Mouse (Mus musculus): ENCODE data around the gene Rps23. TPM values are rescaled to one million over a fixed set of nuclear protein-coding genes. Genes with fewer than 3 reads are reported as not detected.
A peak's percentile ranks its signal among the peaks of the same experiment; 100 is the strongest.

Rps23 gene
- polyA plus RNA-seq, 1 experiment from 2014 or later = 219 TPM

- Histone ChIP-seq H3K4me3 (no peak overlapping the region), H3K9ac (no peak overlapping the region), H3K27me3 (no peaks in the 10 kb centered on the region), H3K9me3 (replicated peaks) (no peaks in the 10 kb centered on the region), H3K27ac (no peak overlapping the region), H3K4me2 (no peak overlapping the region), H3K36me3 (ENCODE audit: poor library complexity, severe bottlenecking) (no peaks in the 10 kb centered on the region), H3K4me1 (no peaks in the 10 kb centered on the region)
- ATAC-seq = no peak
- WGBS = 77% methylated on average over 5 of the region's 5 CpGs
Observed at GRCm38 (mm10) chr13:90939600-90939999, 16.8 kb downstream of the Rps23 start.

- H3K4me3 ChIP-seq = no peak overlapping the region
- no peak overlapping the region for H3K9ac ChIP-seq
- ATAC-seq = peak; percentile 65; the same call in 1 of the 2 replicates
- H3K27me3 ChIP-seq = no peaks in the 10 kb centered on the region
- no peaks in the 10 kb centered on the region for H3K36me3 ChIP-seq (ENCODE audit: poor library complexity, severe bottlenecking)
- 21% methylated on average over 2 of the region's 2 CpGs for WGBS
- no peak overlapping the region for H3K4me2 ChIP-seq
- H3K27ac ChIP-seq = no peak overlapping the region
- H3K4me1 ChIP-seq = peaks cover 19% of the 10 kb centered on the region
- H3K9me3 ChIP-seq (replicated peaks) = 0 out of 2 replicates have a peak, but pooled peaks cover 5% of the 10 kb centered on the region
Observed at GRCm38 (mm10) chr13:90958894-90959293, 36.1 kb downstream of the Rps23 start.

GRCm38 (mm10) chr13:90960591-90960990, 37.8 kb downstream of the Rps23 start:
- H3K4me2 ChIP-seq = no peak overlapping the region
- no peaks in the 10 kb centered on the region for H3K27me3 ChIP-seq
- 0 out of 2 replicates have a peak, but pooled peaks cover 5% of the 10 kb centered on the region for H3K9me3 ChIP-seq (replicated peaks)
- no peak overlapping the region for H3K9ac ChIP-seq
- 56% methylated on average over 8 of the region's 8 CpGs for WGBS
- H3K4me1 ChIP-seq = peaks cover 19% of the 10 kb centered on the region
- H3K4me3 ChIP-seq = no peak overlapping the region
- H3K36me3 ChIP-seq (ENCODE audit: poor library complexity, severe bottlenecking) = no peaks in the 10 kb centered on the region
- no peak overlapping the region for H3K27ac ChIP-seq
- ATAC-seq = peak; percentile 44; the same call in 1 of the 2 replicates

GRCm38 (mm10) chr13:90962836-90963760, 40.3 kb downstream of the Rps23 start:
- Histone ChIP-seq H3K4me1 (peaks cover 19% of the 10 kb centered on the region), H3K27me3 (no peaks in the 10 kb centered on the region), H3K4me3 (no peak overlapping the region), H3K9ac (no peak overlapping the region), H3K36me3 (ENCODE audit: poor library complexity, severe bottlenecking) (no peaks in the 10 kb centered on the region), H3K4me2 (no peak overlapping the region), H3K27ac (no peak overlapping the region), H3K9me3 (replicated peaks) (no peaks in the 10 kb centered on the region)
- 53% methylated on average over 10 of the region's 10 CpGs for whole genome bisulfite sequencing
- no peak for ATAC-seq

- WGBS = 84% methylated on average over 4 of the region's 4 CpGs
- no peak overlapping the region for H3K4me3 ChIP-seq
- H3K4me2 ChIP-seq = no peak overlapping the region
- H3K36me3 ChIP-seq (ENCODE audit: poor library complexity, severe bottlenecking) = no peaks in the 10 kb centered on the region
- H3K27me3 ChIP-seq = no peaks in the 10 kb centered on the region
- H3K27ac ChIP-seq = no peak overlapping the region
- H3K9ac ChIP-seq = no peak overlapping the region
- H3K4me1 ChIP-seq = peaks cover 10% of the 10 kb centered on the region
- H3K9me3 ChIP-seq (replicated peaks) = no peaks in the 10 kb centered on the region
- no peak for ATAC-seq
Observed at GRCm38 (mm10) chr13:90964511-90964910, 41.8 kb downstream of the Rps23 start.

- WGBS = 84% methylated on average over 8 of the region's 8 CpGs
- ATAC-seq = no peak
Observed at GRCm38 (mm10) chr13:90965996-90966395, 43.2 kb downstream of the Rps23 start.

GRCm38 (mm10) chr13:90967422-90967821, 44.7 kb downstream of the Rps23 start:
- WGBS = 2% methylated on average over 4 of the region's 4 CpGs
- peaks cover 10% of the 10 kb centered on the region for H3K4me1 ChIP-seq

More at GRCm38 (mm10) chr13:90965996-90966395, 43.2 kb downstream of the Rps23 start:
- no peaks in the 10 kb centered on the region for H3K27me3 ChIP-seq
- no peak overlapping the region for H3K9ac ChIP-seq
- H3K4me2 ChIP-seq = no peak overlapping the region
- H3K9me3 ChIP-seq (replicated peaks) = no peaks in the 10 kb centered on the region
- H3K36me3 ChIP-seq (ENCODE audit: poor library complexity, severe bottlenecking) = no peaks in the 10 kb centered on the region
- H3K4me1 ChIP-seq = peaks cover 9% of the 10 kb centered on the region
- H3K4me3 ChIP-seq = no peak overlapping the region
- no peak overlapping the region for H3K27ac ChIP-seq

GRCm38 (mm10) chr13:90968940-90969339, 46.2 kb downstream of the Rps23 start:
- H3K4me2 ChIP-seq = no peak overlapping the region
- H3K9ac ChIP-seq = no peak overlapping the region
- no peak overlapping the region for H3K27ac ChIP-seq
- H3K4me3 ChIP-seq = no peak overlapping the region
- no peaks in the 10 kb centered on the region for H3K36me3 ChIP-seq (ENCODE audit: poor library complexity, severe bottlenecking)
- H3K4me1 ChIP-seq = peaks cover 14% of the 10 kb centered on the region
- H3K27me3 ChIP-seq = no peaks in the 10 kb centered on the region
- ATAC-seq = no peak
- H3K9me3 ChIP-seq (replicated peaks) = no peaks in the 10 kb centered on the region
- 81% methylated on average over 4 of the region's 4 CpGs for WGBS

More at GRCm38 (mm10) chr13:90967422-90967821, 44.7 kb downstream of the Rps23 start:
- H3K9ac ChIP-seq = no peak overlapping the region
- no peak overlapping the region for H3K4me2 ChIP-seq
- H3K27me3 ChIP-seq = no peaks in the 10 kb centered on the region
- H3K9me3 ChIP-seq (replicated peaks) = no peaks in the 10 kb centered on the region
- H3K36me3 ChIP-seq (ENCODE audit: poor library complexity, severe bottlenecking) = no peaks in the 10 kb centered on the region
- H3K27ac ChIP-seq = no peak overlapping the region
- ATAC-seq = peak; percentile 95
- no peak overlapping the region for H3K4me3 ChIP-seq

- H3K9me3 ChIP-seq (replicated peaks) = no peaks in the 10 kb centered on the region
- no peaks in the 10 kb centered on the region for H3K36me3 ChIP-seq (ENCODE audit: poor library complexity, severe bottlenecking)
- H3K4me3 ChIP-seq = no peak overlapping the region
- H3K4me1 ChIP-seq = peaks cover 17% of the 10 kb centered on the region
- ATAC-seq = no peak
- no peak overlapping the region for H3K9ac ChIP-seq
- no peak overlapping the region for H3K4me2 ChIP-seq
- no peak overlapping the region for H3K27ac ChIP-seq
- 91% methylated on average over 10 of the region's 10 CpGs for WGBS
- H3K27me3 ChIP-seq = no peaks in the 10 kb centered on the region
Observed at GRCm38 (mm10) chr13:90970259-90971017, 47.7 kb downstream of the Rps23 start.

GRCm38 (mm10) chr13:90973409-90973808, 50.7 kb downstream of the Rps23 start:
- Histone ChIP-seq H3K9ac (no peak overlapping the region), H3K4me1 (peaks cover 17% of the 10 kb centered on the region), H3K27ac (peak overlapping the region; percentile 40), H3K4me2 (peak overlapping the region; percentile 19), H3K36me3 (ENCODE audit: poor library complexity, severe bottlenecking) (no peaks in the 10 kb centered on the region), H3K9me3 (replicated peaks) (no peaks in the 10 kb centered on the region), H3K27me3 (no peaks in the 10 kb centered on the region), H3K4me3 (no peak overlapping the region)
- 23% methylated on average over 7 of the region's 7 CpGs for WGBS
- ATAC-seq = peak; percentile 80

Data from forebrain, embryonic 13.5 days (tissue).